Mouse (Mus musculus) bone marrow macrophage, adult 2 months (primary cell): Measurements from ENCODE around the gene Rad51b.

Experiments
- CTCF ChIP-seq: IDR thresholded peaks from 2 replicates; pipeline ENCODE4 v1.5.1; 2012; ENCODE audit warnings: low read depth, mild to moderate bottlenecking, low read length, moderate library complexity
- POLR2A ChIP-seq: IDR thresholded peaks from 2 replicates; pipeline ENCODE4 v1.6.1; 2012; ENCODE audit warnings: mild to moderate bottlenecking, low read depth, low read length, borderline replicate concordance

DNA sequence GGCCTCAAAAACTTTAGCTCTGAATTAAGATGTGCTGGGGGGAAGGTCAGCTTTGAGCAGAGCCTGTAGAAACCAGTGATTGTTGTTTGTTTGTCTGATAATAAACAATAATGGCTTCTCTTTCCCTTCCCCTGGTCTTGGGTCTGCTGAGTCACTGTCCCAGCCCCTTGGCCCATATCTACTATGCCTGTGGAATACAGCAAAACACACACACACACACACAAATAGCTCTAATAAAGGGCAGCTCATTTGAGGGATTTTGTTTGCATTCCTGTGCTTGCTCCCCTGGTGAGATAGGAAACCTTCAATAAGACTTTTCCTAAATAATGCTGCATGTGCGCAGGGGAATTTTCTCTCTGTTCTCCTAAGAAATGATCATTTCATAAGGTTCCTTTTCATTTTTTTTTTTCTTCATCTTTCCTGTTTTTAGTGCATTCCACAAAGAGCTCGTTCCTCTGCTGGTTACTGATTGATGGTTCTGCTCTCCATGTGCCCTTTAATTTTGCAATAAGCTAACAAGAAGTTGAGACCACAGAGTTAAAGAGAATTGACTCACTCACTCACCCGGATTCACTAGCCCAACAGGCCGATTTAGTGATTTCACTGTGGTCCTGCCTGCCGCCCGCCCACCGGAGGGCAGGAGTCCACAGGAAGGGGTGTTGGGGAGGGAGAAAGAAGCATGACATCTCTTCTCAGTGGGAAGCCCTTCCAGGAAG, 344.6 kb downstream of the Rad51b start:
- TF ChIP-seq CTCF, result no peak
- TF ChIP-seq POLR2A, result no peak
